ENCODE assay signal across 29 mouse cellular contexts in genomic region chr9:61853841-61854240, GRCm38 (mm10).
DNase-seq lines count a peak whose midpoint lies in the region; ATAC-seq and TF ChIP-seq lines count a peak whose summit lies in the region.
"Had no signal": no experiment of that assay in that cellular context is flagged by ENCODE, and none has a peak within 500 bp of the region (broad histone marks: within the 10 kb centered on the region; RNA-seq: fewer than 3 reads in every experiment).

No protein-coding gene starts in this region.

- no peaks in the 10 kb centered on the region for H3K9me3 ChIP-seq in forebrain, postnatal 0 days (ENCODE audit: low read length)
- H3K9me3 ChIP-seq in forebrain, embryonic 12.5 days: no peaks in the 10 kb centered on the region
- H3K9me3 ChIP-seq in embryonic facial prominence, embryonic 14.5 days (ENCODE audit: control insufficient read depth, low read length): no peaks in the 10 kb centered on the region
- H3K9me3 ChIP-seq: embryonic facial prominence, embryonic 13.5 days; forebrain, embryonic 13.5 days; G1E; heart, embryonic 10.5 days; heart, embryonic 13.5 days; hindbrain, embryonic 15.5 days; intestine, embryonic 15.5 days had no signal

- H3K4me2 ChIP-seq in forebrain, postnatal 0 days (ENCODE audit: low read depth): no peak overlapping the region
- no peak overlapping the region for H3K4me2 ChIP-seq in forebrain, embryonic 12.5 days
- H3K4me2 ChIP-seq in embryonic facial prominence, embryonic 14.5 days (ENCODE audit: low read depth, low read length): no peak overlapping the region
- H3K4me2 ChIP-seq: embryonic facial prominence, embryonic 13.5 days; forebrain, embryonic 13.5 days; heart, embryonic 13.5 days; hindbrain, embryonic 12.5 days; hindbrain, embryonic 15.5 days; intestine, embryonic 15.5 days had no signal

- no peaks in the 10 kb centered on the region for H3K36me3 ChIP-seq in forebrain, postnatal 0 days (ENCODE audit: insufficient read depth)
- H3K36me3 ChIP-seq in forebrain, embryonic 12.5 days (replicated peaks): no peaks in the 10 kb centered on the region
- H3K36me3 ChIP-seq in embryonic facial prominence, embryonic 14.5 days (ENCODE audit: control insufficient read depth, insufficient read depth, low read length): no peaks in the 10 kb centered on the region
- H3K36me3 ChIP-seq: embryonic facial prominence, embryonic 13.5 days; G1E; heart, embryonic 10.5 days; heart, embryonic 13.5 days; hindbrain, embryonic 12.5 days; hindbrain, embryonic 15.5 days; intestine, embryonic 15.5 days had no signal

- ATAC-seq in forebrain, postnatal 0 days: peak; percentile 32; the same call in 1 of the 2 replicates
- ATAC-seq in forebrain, embryonic 12.5 days (ENCODE audit: low FRiP score): no peak
- ATAC-seq in embryonic facial prominence, embryonic 14.5 days (ENCODE audit: low read depth): 0 out of 2 replicates have a peak, but pooled peaks have one; percentile 35
- no peak for ATAC-seq in inflammation-experienced regulatory T-cells, adult 6 months
- no peak for ATAC-seq in megakaryocyte-erythroid progenitor cell, adult 5-6 weeks (replicated peaks; ENCODE audit: low FRiP score, low TSS enrichment, poor library complexity, severe bottlenecking)
- ATAC-seq: forebrain, embryonic 13.5 days; intestine, embryonic 15.5 days; Patski had no signal

- no peaks in the 10 kb centered on the region for H3K27me3 ChIP-seq in forebrain, postnatal 0 days (ENCODE audit: insufficient read depth, low read length)
- peaks cover 22% of the 10 kb centered on the region for H3K27me3 ChIP-seq in forebrain, embryonic 12.5 days
- H3K27me3 ChIP-seq in embryonic facial prominence, embryonic 14.5 days (replicated peaks; ENCODE audit: control insufficient read depth, insufficient read depth, low read length): no peaks in the 10 kb centered on the region; the same call in 1 of the 2 replicates
- H3K27me3 ChIP-seq: CH12.LX; forebrain, embryonic 13.5 days; hindbrain, embryonic 12.5 days; intestine, embryonic 15.5 days had no signal

- H3K4me3 ChIP-seq in forebrain, postnatal 0 days (ENCODE audit: low read depth, low read length): no peak overlapping the region
- no peak overlapping the region for H3K4me3 ChIP-seq in forebrain, embryonic 12.5 days (replicated peaks)
- H3K4me3 ChIP-seq in embryonic facial prominence, embryonic 14.5 days (ENCODE audit: low read depth, low read length): no peak overlapping the region
- H3K4me3 ChIP-seq: embryonic facial prominence, embryonic 13.5 days; forebrain, embryonic 13.5 days; gastrocnemius, adult 2 months; heart, adult 2 months; heart, embryonic 10.5 days; heart, embryonic 13.5 days; hindbrain, embryonic 12.5 days; hindbrain, embryonic 15.5 days; intestine, embryonic 15.5 days had no signal

- H3K4me1 ChIP-seq in forebrain, postnatal 0 days (ENCODE audit: insufficient read depth): 0 out of 2 replicates have a peak, but pooled peaks cover 3% of the 10 kb centered on the region
- H3K4me1 ChIP-seq in forebrain, embryonic 12.5 days: no peaks in the 10 kb centered on the region; the same call in 1 of the 2 replicates
- no peaks in the 10 kb centered on the region for H3K4me1 ChIP-seq in embryonic facial prominence, embryonic 14.5 days (ENCODE audit: control insufficient read depth, insufficient read depth, low read length)
- H3K4me1 ChIP-seq: intestine, embryonic 15.5 days had no signal

- peak; percentile 28 for DNase-seq in forebrain, postnatal 0 days
- DNase-seq in embryonic facial prominence, embryonic 14.5 days (ENCODE audit: low spot score): peak; percentile 75
- DNase-seq in gonadal fat pad, adult 2 months (ENCODE audit: low read depth): peak; percentile 19
- no peak for DNase-seq in gastrocnemius, postnatal 4 days (ENCODE audit: low spot score in 2 of 2)
- DNase-seq: adrenal gland, postnatal 10 days; adrenal gland, postnatal 36 days; B cell, adult 2 months; cerebellum, adult 11-12 months; cerebellum, adult 8-10 months; cerebellum, postnatal 14 days; gastrocnemius, adult 2 months; gastrocnemius, postnatal 14 days; heart, adult 2 months; heart, postnatal 14 days; kidney, adult 11 months; kidney, adult 8-10 months had no signal

- H3K9ac ChIP-seq in forebrain, postnatal 0 days: no peak overlapping the region
- H3K9ac ChIP-seq in forebrain, embryonic 12.5 days: no peak overlapping the region
- H3K9ac ChIP-seq in embryonic facial prominence, embryonic 14.5 days (ENCODE audit: low read depth, low read length): no peak overlapping the region
- H3K9ac ChIP-seq: embryonic facial prominence, embryonic 13.5 days; forebrain, embryonic 13.5 days; heart, embryonic 13.5 days; hindbrain, embryonic 12.5 days; hindbrain, embryonic 15.5 days; intestine, embryonic 15.5 days had no signal

- 61% methylated on average over 4 of the region's 4 CpGs for WGBS in forebrain, postnatal 0 days
- WGBS in forebrain, embryonic 12.5 days: 78% methylated on average over 4 of the region's 4 CpGs
- 55% methylated on average over 4 of the region's 4 CpGs for WGBS in embryonic facial prominence, embryonic 14.5 days

- no peak for TF ChIP-seq CTCF in forebrain, postnatal 0 days (IDR thresholded peaks at IDR 0.05; ENCODE audit: low read depth)

- H3K27ac ChIP-seq in forebrain, postnatal 0 days (ENCODE audit: low read depth, low read length): no peak overlapping the region
- H3K27ac ChIP-seq in forebrain, embryonic 12.5 days: no peak overlapping the region
- H3K27ac ChIP-seq in embryonic facial prominence, embryonic 14.5 days (replicated peaks; ENCODE audit: low read depth, low read length): no peak overlapping the region
- H3K27ac ChIP-seq: embryonic facial prominence, embryonic 13.5 days; forebrain, embryonic 13.5 days; gastrocnemius, adult 2 months; heart, adult 2 months; heart, embryonic 10.5 days; heart, embryonic 13.5 days; hindbrain, embryonic 12.5 days; hindbrain, embryonic 15.5 days; intestine, embryonic 15.5 days had no signal

Comparison
In these comparisons a context has a peak if more than half of its experiments do, and no peak if none do; other contexts are left out.
1. ATAC-seq: peak in forebrain, postnatal 0 days (single experiment) and embryonic facial prominence, embryonic 14.5 days (single experiment); none in forebrain, embryonic 12.5 days (single experiment), inflammation-experienced regulatory T-cells, adult 6 months (single experiment) and megakaryocyte-erythroid progenitor cell, adult 5-6 weeks (single experiment).
2. DNase-seq: peak in forebrain, postnatal 0 days (single experiment), embryonic facial prominence, embryonic 14.5 days (single experiment) and gonadal fat pad, adult 2 months (single experiment); none in gastrocnemius, postnatal 4 days (0 of 2).